Mouse (Mus musculus) CD4-positive helper T cell, adult 2 months (primary cell): ENCODE measurements at regions not wholly inside any gene's neighbourhood (a gene's known extent, or its start where the extent isn't known, plus 50 kb on each side); places are given as distances from the start of the nearest gene placed in this dataset.

Source experiments
- DNase-seq: peaks from one replicate; pipeline ENCODE4 v3.0.0-alpha.2; 2012; ENCODE audit warnings: low read depth, missing footprints, low spot score

DNA sequence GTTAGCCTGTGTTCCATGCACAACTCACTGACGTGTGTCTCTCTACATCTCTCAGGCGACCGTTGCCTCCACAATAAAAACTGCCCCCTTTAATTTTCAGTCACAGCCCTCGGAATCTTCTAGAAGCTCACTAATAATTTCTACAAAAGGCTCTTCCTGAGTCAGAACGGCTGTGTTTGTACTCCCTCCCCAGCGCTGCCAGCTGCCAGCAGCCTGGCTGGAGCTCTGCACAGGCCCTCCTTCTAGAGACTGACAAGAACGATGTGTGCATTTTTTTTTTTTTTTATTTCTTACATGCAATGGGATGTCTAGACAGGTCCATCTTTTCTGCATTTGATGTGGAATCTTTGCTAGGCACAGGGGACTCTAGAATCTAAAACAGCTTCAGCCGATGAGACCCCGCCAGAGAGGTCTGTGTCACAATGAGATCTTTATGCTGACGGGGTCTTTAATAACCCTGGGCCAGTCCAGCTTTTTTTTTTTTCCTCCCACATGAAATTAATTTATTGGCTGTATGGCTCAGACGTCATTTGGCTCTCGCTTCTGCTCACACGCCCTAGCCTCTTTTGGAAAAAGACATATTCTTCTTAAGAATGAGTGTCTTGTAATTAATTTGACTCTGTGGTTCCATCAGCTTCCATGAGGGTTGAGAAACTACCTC, 185.8 kb upstream of the Zfp507 start:
- no peak for DNase-seq

DNA sequence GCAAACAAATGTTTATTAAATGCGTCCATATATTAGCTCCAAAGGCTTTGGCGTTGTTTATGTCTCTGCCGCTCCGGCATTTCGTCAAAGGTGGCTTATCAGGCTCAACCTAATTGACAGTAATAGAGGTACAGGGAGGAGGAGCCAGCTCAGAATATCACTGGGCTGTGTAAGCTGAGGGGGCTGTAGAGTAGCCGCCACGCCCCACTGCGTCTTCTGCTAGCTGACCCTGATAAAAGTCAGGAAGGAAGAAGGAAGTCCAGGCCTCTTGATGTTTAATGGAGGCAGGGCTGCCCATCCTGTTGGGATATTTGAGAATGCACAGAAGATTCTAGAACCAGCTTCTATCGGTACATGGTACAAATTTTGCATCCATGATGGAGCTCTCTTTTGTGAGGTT, 175.2 kb upstream of the Zfp507 start:
- DNase-seq = no peak

DNA sequence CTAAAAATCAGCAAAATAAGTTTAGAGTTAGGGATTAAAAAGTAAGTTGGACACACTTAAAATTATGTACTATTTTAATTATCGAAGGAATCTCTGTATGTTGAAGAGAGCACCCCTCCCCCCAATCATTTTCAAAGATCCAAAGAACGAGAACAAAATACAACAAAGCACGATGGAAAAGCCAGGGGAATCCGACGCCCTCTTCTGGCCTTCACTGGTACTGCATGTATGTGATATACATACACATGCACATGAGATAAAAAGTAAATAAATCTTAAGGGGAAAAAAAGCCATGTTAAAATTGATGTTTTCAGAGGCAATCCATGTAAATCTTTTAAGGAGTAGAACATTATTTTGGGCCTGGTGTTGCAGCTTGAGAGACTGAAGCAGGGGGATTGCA, 155.9 kb upstream of the Zfp507 start:
- DNase-seq = no peak

DNA sequence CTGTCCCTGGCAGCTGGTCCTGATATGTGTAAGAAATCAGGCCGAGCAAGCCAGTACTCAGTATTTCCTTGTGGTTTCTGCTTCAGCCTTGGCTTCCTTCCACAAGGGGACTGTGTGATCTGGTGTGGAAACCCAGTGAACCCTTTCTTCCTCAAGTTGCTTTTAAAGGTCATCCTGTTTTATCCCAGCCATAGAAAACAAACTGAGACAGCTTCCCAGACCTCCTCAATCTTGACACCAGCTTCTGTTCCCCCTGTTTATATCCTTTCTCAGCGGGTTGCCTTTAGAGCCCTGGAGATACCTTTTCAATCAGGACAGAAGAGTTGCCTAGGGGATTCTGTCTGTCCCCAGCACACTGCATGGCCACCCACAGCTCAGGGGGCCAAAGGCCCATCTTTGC, 155.2 kb upstream of the Zfp507 start:
- DNase-seq = no peak

DNA sequence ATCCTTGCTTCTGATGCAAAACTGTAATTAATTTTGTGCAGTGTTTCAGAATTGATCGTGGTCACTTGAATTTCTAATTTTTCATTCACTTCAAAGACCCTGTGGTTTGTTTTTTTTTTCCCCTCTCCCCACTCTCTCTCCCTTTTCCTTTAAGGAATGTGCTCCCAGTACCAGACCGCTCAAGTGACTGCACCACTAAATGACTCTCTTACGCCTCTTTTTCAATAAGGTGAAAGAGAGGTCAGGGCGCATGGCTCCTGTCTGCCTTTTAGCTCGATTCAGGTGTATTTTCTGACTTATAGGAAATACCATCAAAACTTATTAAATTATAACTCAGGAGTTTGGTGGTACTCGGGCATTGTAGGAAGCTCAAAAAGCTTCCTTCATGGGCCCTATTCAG, 146.0 kb upstream of the Zfp507 start:
- DNase-seq = no peak

DNA sequence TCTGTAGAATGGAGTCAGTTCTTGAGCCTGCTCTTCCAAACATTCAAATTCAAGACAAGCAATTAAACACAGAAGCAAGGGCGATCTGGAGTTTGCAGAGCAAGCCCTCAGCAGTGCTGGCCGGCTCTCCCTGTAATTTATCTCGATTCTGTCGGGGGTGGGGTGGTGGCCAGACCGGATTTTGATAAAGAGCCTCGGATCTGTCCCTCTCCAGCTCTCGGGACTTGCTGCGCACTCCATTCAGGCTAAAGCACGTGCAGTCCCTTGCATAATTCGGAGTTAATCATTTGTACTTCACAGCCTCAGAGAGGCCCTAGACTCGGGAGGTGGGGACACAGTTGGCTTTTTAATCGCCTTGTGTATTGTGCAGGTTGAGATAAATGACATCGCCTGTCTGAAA, 145.6 kb upstream of the Zfp507 start:
- no peak for DNase-seq

DNA sequence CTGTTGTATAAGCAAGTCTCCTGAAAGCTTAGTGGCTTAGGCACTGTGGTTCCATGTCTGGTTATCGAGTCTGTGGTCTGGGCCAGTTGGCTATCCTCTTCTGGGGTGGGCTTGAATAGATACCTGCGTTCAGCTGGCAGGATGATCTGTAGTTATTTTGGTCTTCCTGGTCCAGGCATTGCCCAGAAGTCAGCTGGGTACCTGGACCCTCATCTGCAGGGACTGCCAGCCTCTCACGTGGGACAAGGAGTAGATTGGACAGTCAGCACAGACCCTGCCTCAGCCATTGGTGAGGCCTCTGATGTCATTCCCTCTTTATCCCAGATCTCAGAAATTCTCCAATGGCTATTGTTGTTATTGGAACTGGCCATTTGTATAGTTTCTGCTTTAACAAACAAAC, 138.3 kb upstream of the Zfp507 start:
- no peak for DNase-seq

DNA sequence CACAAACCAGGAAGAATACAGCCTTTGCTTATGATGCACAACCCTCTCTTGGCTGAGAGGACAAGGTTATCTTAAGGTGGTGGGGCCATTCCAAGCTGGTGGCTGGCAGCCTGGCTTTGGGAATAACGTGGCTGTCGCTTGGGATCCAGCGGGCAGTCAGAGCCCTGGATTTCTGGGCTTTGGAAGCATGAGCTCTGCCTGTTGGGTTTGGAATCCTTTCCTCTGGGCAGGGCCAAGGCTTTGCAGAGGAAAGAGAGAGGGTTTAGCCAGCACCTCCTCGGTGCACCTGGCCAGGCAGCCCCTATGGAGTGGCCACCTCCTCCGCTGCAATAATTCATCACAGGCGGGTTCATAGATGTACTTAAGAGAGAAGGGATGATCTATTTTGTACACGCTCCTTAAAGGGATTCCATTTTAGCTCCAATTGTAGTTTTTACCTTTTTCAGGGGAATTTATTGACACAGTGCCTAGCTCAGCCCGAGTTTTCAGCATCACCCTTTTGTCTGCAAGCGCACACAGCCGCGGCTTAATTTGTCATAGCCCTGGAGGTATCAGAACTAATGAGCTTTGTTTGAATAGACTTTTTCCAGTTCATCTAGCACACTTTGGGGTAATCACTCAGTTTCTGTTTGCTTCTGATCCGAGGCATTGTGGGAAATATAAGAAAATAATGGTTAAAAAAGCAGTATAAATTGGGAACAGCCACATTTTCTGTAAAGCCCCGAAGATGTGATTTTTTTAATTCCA, 135.5 kb upstream of the Zfp507 start:
- DNase-seq = no peak

DNA sequence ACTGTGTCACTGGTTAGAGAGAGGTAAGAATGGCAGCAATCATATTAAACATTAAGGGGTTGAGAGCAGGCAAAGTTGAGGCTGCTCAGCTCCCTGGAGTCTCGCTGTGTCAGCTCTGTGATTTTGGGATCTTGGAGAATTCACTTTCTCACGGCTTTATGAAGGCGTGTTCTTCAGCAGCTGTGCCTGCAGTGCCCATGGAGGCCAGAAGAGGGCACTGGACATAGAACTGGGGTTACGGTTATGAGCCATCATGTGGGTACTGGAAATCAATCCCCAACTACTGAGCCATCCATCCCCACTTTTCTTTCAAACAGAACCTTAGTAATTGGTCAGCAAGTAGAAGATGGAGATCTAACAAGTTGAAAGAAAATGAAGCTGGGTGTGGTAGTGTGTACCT, 123.9 kb upstream of the Zfp507 start:
- no peak for DNase-seq

DNA sequence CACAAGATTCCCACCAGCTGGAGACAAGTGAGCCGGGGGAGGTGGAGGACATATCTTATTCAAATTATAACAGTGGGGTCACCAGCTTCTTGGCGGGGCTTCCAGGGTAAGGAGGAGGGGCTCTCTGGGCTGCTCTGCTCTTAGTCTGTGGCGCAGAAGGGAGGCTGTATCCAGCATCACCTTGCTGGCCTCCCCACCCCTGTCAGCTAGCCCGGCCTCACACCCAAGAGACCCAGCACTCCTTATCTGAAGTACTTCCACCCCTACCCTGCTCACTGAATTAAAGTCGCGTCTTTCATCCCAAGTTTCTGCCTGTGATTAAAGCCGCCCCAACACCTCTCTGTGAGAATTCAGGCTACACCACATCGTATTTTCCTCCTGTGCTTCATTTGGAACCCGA, 119.8 kb upstream of the Zfp507 start:
- DNase-seq = no peak

DNA sequence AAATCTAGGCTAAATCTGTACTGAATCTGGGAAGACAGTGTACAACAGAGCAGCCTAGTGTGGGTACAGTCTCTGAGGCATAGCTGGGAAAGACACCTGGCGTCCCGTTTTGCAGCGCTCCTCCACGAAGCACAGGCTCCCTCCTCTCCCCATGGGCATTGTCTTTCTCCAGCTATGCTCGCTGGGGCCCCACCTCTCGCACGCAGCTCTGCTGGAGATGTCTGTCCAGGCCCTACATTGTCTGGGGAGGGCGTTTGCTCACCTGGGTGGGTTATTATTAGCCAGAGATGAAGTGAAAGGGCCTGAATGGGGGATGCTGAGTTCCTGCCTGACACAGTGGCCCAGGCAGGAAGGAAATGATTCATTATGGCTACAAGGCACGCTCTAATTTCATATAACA, 118.1 kb upstream of the Zfp507 start:
- DNase-seq = no peak

DNA sequence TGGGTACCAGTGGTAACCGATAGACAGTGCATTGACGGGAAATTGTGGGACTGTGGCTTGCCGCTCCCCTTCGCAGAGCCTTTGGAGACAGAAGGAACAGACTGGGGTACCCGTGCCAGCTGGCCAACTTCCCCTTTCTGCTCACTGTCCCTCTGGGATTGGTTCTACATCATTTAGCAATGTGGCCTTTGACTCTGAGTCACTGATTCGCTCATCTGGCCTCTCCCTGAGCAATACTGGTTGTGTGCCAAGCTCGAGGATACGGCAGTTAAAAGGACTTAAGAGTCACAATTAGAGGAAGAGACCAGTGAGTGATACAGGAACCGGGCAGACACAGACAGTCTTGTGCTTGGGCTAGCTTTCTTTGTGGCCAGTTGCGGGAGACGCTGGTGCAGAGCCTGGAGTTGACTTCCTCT, 117.4 kb upstream of the Zfp507 start:
- DNase-seq = no peak

DNA sequence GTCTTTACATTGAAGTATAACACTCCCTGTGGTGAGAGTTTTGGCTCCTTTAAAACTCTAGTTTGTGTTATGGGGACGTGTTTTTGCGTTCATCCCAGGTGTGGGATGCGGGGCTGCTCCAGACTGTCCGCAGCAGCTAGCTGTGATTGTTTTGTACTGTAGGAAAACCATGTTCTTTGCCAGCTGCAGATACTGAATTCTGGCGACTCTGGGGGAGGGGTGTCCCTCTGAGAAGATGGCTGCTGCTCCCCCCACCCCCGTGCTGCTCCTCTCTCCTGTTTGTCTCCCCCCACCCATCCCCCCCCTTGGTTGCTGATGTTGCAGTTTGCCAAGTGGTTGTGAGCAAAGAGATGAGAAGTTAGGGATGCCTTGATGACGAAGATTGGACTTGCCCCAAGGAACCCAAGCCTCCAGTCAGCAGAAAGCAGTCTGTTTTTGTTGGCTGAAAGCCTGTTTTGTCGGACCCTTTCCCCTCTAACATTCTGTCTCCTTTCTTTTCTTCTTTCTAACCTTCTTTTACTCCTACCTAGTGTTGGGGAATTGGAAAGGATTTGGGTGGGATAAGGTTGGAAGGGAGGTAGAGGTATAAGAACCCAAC, 107.4 kb upstream of the Zfp507 start:
- DNase-seq = no peak

DNA sequence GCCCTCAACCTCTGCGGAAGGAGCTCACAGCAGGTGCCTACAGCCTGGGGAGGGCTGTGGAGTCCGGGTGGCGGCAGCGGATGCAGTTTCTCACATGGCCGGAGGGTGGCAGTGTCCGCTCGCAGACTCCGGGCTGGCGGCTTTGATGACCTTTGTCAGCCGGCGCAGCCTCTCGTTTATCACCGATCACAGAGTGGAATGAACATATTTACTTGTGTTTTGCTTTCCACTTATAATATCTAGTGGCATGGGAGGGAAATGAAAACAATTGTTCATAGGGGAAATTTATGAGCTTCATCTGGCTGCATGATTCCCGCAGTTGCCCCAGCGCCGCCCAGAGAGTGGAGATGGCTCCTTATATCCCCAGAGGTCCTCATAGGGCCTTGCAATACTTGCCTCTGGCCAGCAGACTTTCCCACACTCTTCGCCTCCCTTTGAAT, 99.2 kb upstream of the Zfp507 start:
- peak; percentile 29 for DNase-seq

DNA sequence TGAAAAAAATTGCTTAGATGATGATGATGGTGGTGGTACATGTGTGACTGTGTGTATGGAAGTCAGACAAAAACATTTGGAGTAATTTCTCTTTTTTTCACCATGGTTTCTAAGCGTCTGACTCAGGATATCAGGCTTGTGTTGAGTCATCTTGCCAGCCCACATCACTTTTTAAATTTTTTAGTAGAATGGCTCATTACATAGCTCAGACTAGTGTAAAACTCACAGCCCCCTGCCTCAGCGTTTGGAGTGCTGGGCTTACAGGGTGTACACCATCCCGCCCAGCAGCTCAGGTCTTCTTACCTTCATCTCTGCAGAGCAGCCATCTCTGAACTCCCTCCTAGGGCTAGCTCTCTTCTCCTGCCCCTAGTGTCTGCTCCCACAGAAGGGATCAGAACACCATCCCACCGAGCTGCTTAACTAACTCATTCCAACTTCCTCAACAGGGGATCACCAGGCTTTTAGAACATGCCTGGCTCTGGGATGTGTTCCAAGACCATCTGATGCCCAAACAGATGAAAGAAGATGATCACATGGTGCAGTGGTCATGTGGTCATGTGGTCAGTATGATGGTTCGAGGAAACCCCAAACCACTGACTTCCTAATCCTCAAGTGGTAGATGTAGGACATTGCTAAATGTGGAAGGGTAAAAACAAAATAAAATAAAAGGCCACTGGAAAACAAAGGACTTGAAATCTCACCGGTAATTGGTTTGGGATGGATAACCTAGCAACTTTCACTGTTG, 96.1 kb upstream of the Zfp507 start:
- no peak for DNase-seq

DNA sequence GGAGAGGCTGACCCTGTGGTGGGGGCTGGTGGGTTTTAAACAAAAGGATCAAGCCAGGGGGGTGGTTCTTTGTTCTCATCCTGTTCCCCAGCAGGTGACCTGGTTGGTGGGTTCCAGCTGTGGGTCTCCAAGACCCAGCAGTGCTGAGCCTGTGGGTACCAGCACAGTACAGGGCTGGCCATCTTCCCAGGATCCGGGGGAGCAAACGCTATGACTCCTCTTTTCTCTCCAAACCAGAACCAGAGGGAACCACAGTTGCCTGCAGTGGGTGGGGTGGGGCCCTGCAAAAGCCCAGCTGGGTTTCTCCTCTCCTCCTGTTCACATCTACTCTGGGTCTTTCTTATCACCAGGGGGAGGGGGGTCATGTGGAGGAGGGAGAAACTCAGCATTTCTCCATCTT, 90.5 kb upstream of the Zfp507 start:
- no peak for DNase-seq

DNA sequence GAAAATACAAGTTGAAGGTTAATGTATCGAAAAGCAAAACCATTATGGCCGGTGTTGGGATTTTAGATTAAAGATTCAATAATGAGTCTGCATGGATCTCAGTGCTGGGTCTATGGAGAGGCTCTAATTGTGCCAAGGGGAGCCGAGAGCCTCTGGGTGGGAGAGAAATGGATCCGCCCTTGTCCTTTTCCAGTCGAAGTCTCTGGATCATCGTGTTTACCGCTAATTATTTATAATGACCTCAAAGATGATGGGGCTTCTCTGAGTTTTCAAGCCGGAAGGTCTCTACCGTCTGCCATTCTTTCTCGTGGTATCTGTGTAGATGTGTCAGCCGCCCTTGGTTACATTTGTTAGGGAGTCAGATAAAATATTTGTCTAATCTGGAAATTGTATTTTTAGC, 83.2 kb upstream of the Zfp507 start:
- DNase-seq = no peak

DNA sequence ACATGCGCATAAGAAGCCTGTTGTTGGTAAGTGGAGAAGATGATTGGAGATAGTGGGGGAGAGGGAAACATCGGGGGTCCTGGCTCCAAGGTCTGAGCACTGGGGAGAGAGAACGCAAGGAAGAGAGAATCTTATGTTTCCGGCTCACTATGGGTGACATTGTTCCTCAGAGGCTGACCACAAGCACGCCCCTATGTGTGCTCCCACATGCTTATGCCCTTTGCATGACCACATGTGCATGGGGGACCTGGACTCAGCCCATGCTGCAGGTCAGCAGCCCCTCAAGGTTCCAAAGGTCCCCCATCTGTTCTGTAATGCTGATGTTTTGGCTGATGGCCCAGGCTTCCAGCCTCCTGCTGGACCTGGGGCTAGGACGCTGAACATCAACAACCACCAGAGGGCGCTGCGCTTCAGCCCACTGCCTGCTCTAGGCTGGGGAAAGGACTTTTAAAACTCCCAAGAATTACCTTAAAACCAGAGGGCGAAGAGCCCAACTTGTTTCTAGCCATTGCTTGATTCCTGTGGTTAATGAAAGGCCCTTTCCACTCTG, 77.0 kb upstream of the Zfp507 start:
- no peak for DNase-seq

DNA sequence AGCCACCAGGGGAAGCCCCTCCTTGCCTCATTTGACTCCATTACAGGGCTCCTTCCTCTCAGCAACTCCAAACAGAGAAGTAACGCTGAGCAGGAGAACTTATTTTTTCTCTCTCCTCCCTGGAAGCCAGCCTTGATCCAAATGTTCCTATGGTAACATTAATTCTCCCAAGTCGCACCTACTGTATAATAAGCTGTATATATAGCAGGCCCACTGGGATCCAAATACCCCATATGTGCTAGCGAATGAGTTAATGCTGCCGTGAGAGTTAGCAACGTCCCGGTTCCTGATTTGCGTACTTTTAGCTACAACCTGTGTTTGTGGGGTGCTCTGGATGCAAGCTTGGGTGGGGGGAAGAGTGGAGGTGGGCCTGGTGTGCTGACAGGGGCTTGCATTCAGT, 75.4 kb upstream of the Zfp507 start:
- DNase-seq = no peak

DNA sequence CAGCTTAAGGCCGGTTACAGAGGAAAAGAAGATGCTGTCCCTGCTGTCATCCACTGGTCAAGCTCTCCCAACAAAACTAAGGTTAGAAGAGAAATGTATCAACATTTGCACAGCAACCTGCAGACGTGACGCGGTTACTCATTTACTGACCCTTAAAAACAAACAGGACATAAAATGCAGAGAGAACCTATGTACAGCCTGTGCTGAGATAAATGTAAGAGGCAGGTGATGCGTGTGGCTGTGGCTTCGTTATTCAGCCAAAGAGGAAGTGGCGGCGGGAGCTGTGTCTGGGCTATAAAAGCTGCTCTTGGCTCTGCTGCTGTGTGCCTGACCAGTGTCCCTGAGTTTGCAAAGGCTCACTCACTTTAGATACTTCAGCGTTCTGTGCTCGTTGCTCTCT, 58.2 kb upstream of the Zfp507 start:
- no peak for DNase-seq

DNA sequence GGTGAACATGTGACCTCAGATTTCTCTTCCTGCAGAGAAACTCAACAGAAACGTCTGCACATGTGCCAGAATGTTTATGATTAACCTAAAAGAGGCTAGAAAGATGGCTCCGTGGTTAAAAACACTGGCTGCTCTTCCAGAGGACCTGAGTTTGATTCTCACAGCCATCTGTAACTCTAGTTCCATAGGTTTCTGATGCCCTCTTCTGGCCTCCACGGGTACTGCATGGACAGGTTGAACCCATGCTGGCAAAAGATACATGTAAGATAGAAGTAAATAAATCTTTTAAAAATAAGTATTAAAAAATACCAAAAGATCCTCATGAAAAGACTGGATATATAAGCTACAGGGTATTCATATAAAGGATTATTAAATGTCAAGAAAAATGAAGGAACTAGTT, 56.8 kb upstream of the Zfp507 start:
- DNase-seq = peak; percentile 8

DNA sequence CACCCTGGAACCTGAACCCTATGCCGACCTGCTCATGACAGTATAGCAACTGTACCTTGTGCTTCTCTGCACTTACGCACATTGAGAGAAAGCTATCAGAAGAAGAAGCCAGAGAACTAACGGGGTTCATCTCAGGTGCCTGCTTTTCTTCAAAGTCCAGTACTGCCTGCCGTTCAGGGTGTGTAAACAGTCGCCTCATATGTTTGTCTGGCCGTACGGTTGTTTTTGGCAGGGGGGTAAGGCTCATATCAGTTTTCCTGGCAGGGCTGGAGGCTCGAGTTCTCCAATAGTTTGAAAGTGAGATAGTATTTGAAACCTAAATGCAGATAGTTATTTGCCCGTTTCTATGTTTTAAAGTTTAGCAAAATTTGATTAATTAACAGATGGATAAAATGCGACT, 54.9 kb upstream of the Zfp507 start:
- DNase-seq = no peak
